Mouse (Mus musculus) neural tube, embryonic 14.5 days (tissue): Measurements from ENCODE around the gene Dbndd2. TPM values are rescaled to one million over a fixed set of nuclear protein-coding genes. Genes with fewer than 3 reads are reported as not detected.

Experiments
- ATAC-seq: fragments of 200-750 bp; cut with Nextera tagmentation; 2 replicates; pipeline ENCODE4 v1.8.0; 2017; ENCODE audit warnings: low read depth, mild to moderate bottlenecking, moderate TSS enrichment, moderate library complexity
- H3K27ac ChIP-seq: fragments of 300-500 bp; sonication (generic); 2 replicates; pipeline ENCODE4 v1.5.1; 2014; ENCODE audit warnings: low read depth, mild to moderate bottlenecking, control low read depth, low read length, moderate library complexity, mixed read lengths
- H3K27me3 ChIP-seq: fragments of 300-500 bp; sonication (generic); 2 replicates; pipeline ENCODE4 v1.6.1; 2014; ENCODE audit warnings: low read length; ENCODE audit not compliant: control insufficient read depth, insufficient read depth
- H3K36me3 ChIP-seq: fragments of 300-500 bp; sonication (generic); 2 replicates; pipeline ENCODE4 v1.6.1; 2014; ENCODE audit warnings: low read length, mixed read lengths; ENCODE audit not compliant: control insufficient read depth, insufficient read depth
- H3K4me1 ChIP-seq: fragments of 300-500 bp; sonication (generic); 2 replicates; pipeline ENCODE4 v1.6.1; 2014; ENCODE audit warnings: low read length; ENCODE audit not compliant: control insufficient read depth, insufficient read depth
- H3K4me2 ChIP-seq: fragments of 300-500 bp; sonication (generic); 2 replicates; pipeline ENCODE4 v1.6.1; 2014; ENCODE audit warnings: mild to moderate bottlenecking, low read depth, low read length, control low read depth
- H3K4me3 ChIP-seq: fragments of 300-500 bp; sonication (generic); 2 replicates; pipeline ENCODE4 v1.5.1; 2014; ENCODE audit warnings: low read depth, low read length, control low read depth, mixed read lengths
- H3K9ac ChIP-seq: fragments of 300-500 bp; sonication (generic); replicated peaks from 2 replicates; pipeline ENCODE4 v1.6.1; 2014; ENCODE audit warnings: low read depth, mild to moderate bottlenecking, control low read depth, low read length, mixed read lengths
- H3K9me3 ChIP-seq: fragments of 300-500 bp; sonication (generic); 2 replicates; pipeline ENCODE4 v1.6.1; 2016; ENCODE audit warnings: low read length; ENCODE audit not compliant: control insufficient read depth
- WGBS: fragments of 180-500 bp; shearing (Covaris S2); extraction: QIAGEN DNeasy Blood & Tissue Kit; methylation state at CpG from one replicate; pipeline ENCODE4 v1.1.7; 2014; 5-methylcytosine and 5-hydroxymethylcytosine counted together
- polyA plus RNA-seq: library from polyadenylated mRNA; unstranded; fragments of >200 nt; fragmentation: Nextera tagmentation; extraction: Ambion mirVana; gene quantifications from 2 replicates; pipeline ENCODE4 v1.2.1, GENCODE M21; 2014

The Dbndd2 gene
- 13.7 and 15.6 TPM in 2 replicates for polyA plus RNA-seq

- peak; percentile 35 for ATAC-seq
- Histone ChIP-seq H3K27me3 (0 out of 2 replicates have a peak, but pooled peaks cover 3% of the 10 kb centered on the region), H3K36me3 (0 out of 2 replicates have a peak, but pooled peaks cover 7% of the 10 kb centered on the region), H3K27ac (no peak within 1 kb of the TSS; the same call in 1 of the 2 replicates), H3K4me1 (0 out of 2 replicates have a peak, but pooled peaks cover 3% of the 10 kb centered on the region), H3K4me3 (peak within 1 kb of the TSS; percentile 63), H3K4me2 (peak within 1 kb of the TSS; percentile 99), H3K9ac (peak within 1 kb of the TSS; percentile 64), H3K9me3 (no peaks in the 10 kb centered on the region)
- whole genome bisulfite sequencing = under 1% methylated on average over 26 of the region's 26 CpGs
These were observed at the start of gene Dbndd2 for GRCm38 (mm10) chr2:164485681-164486257. Gene Dbndd2 (plus strand): TSS chr2:164486106.

DNA sequence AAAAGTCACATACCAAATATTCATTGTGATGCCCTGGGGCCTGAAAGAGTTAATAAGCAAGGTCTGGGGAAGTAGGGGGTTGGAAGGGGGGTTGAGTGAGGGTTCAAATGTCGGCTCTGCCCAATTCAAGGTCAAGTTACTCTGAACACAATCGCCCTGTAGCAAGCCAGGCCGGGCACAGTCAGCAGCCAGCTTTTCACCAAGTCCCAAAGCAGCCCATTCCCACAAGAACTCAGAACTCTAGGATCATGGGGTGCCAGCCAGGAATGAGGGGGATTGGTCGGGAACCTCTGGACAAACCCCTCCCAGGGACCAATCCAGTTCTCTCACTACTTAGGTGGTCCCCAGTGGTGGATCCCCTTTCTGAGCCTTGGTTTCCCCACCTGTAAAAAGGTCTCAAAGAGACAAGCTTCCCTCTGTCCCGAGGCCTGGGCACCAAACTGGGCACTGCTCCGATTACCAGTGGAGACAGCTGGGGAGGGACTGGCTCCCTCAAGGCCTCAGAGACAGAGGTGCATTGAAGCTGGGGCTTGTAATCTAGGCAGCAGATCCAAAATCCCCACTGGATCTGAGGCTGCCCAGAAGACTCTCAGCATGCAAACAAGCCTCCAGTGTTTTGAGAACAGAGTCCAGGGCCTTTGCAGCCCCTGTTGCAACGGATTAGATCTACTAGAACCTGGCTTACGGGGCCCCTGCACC is 49.5 kb upstream of the Dbndd2 start:
- Histone ChIP-seq H3K27me3 (no peaks in the 10 kb centered on the region), H3K36me3 (no peaks in the 10 kb centered on the region), H3K4me2 (no peak overlapping the region), H3K4me1 (no peaks in the 10 kb centered on the region), H3K27ac (no peak overlapping the region), H3K9ac (no peak overlapping the region), H3K9me3 (no peaks in the 10 kb centered on the region), H3K4me3 (no peak overlapping the region)
- ATAC-seq = no peak
- 36% methylated on average over 8 of the region's 8 CpGs for WGBS

GRCm38 (mm10) chr2:164436961-164437360 is 48.9 kb upstream of the Dbndd2 start:
- ATAC-seq = no peak
- Histone ChIP-seq H3K4me2 (no peak overlapping the region), H3K4me1 (no peaks in the 10 kb centered on the region), H3K27ac (no peak overlapping the region), H3K4me3 (no peak overlapping the region), H3K9me3 (no peaks in the 10 kb centered on the region), H3K36me3 (no peaks in the 10 kb centered on the region), H3K9ac (no peak overlapping the region), H3K27me3 (no peaks in the 10 kb centered on the region)
- 63% methylated on average over 3 of the region's 3 CpGs for WGBS

- Histone ChIP-seq H3K36me3 (no peaks in the 10 kb centered on the region), H3K9me3 (no peaks in the 10 kb centered on the region), H3K4me1 (peaks cover 4% of the 10 kb centered on the region; the same call in 1 of the 2 replicates), H3K27ac (no peak overlapping the region), H3K9ac (no peak overlapping the region), H3K4me3 (no peak overlapping the region), H3K27me3 (0 out of 2 replicates have a peak, but pooled peaks cover 2% of the 10 kb centered on the region), H3K4me2 (no peak overlapping the region)
- 70% methylated on average over 6 of the region's 6 CpGs for WGBS
- no peak for ATAC-seq
These were observed 48.2 kb upstream of the Dbndd2 start for GRCm38 (mm10) chr2:164437710-164438109.

GRCm38 (mm10) chr2:164438257-164438656 is 47.6 kb upstream of the Dbndd2 start:
- 0 out of 2 replicates have a peak, but pooled peaks cover 2% of the 10 kb centered on the region for H3K27me3 ChIP-seq
- H3K4me3 ChIP-seq = no peak overlapping the region
- H3K36me3 ChIP-seq = no peaks in the 10 kb centered on the region
- no peak overlapping the region for H3K27ac ChIP-seq
- no peak for ATAC-seq
- H3K9me3 ChIP-seq = no peaks in the 10 kb centered on the region
- WGBS = 59% methylated on average over 8 of the region's 8 CpGs
- no peak overlapping the region for H3K9ac ChIP-seq
- H3K4me2 ChIP-seq = no peak overlapping the region
- H3K4me1 ChIP-seq = peaks cover 7% of the 10 kb centered on the region; the same call in 1 of the 2 replicates

- Histone ChIP-seq H3K4me1 (peaks cover 9% of the 10 kb centered on the region; the same call in 1 of the 2 replicates), H3K9ac (no peak overlapping the region), H3K27me3 (0 out of 2 replicates have a peak, but pooled peaks cover 2% of the 10 kb centered on the region), H3K9me3 (no peaks in the 10 kb centered on the region), H3K36me3 (no peaks in the 10 kb centered on the region), H3K4me2 (no peak overlapping the region), H3K27ac (no peak overlapping the region), H3K4me3 (no peak overlapping the region)
- 69% methylated on average over 3 of the region's 3 CpGs for WGBS
- ATAC-seq = no peak
These were observed 46.9 kb upstream of the Dbndd2 start for GRCm38 (mm10) chr2:164439001-164439421.

DNA sequence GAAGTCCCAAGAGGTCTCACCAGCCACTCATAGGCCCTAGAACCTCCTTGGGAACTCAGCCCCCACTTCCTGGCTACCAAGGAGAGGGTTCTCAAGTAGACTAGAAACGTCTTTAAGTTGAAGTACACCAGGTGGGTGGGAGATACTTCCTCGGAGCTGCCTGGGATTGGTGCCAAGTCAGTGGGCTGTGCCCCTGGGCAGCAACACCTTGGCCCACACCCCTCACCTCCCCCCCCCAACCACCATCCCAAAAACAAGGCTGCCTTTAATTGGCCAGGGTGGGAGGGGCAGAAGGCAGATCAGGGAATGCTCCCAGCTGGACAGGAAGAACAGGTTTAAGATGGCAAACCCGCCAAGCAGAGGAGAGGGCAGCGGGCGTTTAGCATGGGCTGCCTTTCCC is 45.6 kb upstream of the Dbndd2 start:
- H3K4me3 ChIP-seq = no peak overlapping the region
- no peak for ATAC-seq
- no peaks in the 10 kb centered on the region for H3K9me3 ChIP-seq
- peaks cover 9% of the 10 kb centered on the region; the same call in 1 of the 2 replicates for H3K4me1 ChIP-seq
- H3K4me2 ChIP-seq = no peak overlapping the region
- H3K9ac ChIP-seq = no peak overlapping the region
- 83% methylated on average over 5 of the region's 5 CpGs for WGBS
- no peaks in the 10 kb centered on the region for H3K36me3 ChIP-seq
- H3K27ac ChIP-seq = no peak overlapping the region
- H3K27me3 ChIP-seq = 0 out of 2 replicates have a peak, but pooled peaks cover 2% of the 10 kb centered on the region

- Histone ChIP-seq H3K27ac (no peak overlapping the region), H3K27me3 (0 out of 2 replicates have a peak, but pooled peaks cover 2% of the 10 kb centered on the region), H3K4me2 (no peak overlapping the region), H3K36me3 (no peaks in the 10 kb centered on the region), H3K9ac (no peak overlapping the region), H3K4me3 (no peak overlapping the region), H3K9me3 (no peaks in the 10 kb centered on the region), H3K4me1 (peaks cover 9% of the 10 kb centered on the region; the same call in 1 of the 2 replicates)
- no peak for ATAC-seq
- WGBS = 33% methylated on average over 8 of the region's 8 CpGs
These were observed 44.8 kb upstream of the Dbndd2 start for GRCm38 (mm10) chr2:164441155-164441554.

GRCm38 (mm10) chr2:164441731-164442130 is 44.2 kb upstream of the Dbndd2 start:
- WGBS = 22% methylated on average over 7 of the region's 7 CpGs
- H3K4me1 ChIP-seq = peaks cover 9% of the 10 kb centered on the region; the same call in 1 of the 2 replicates
- H3K4me2 ChIP-seq = no peak overlapping the region
- H3K36me3 ChIP-seq = no peaks in the 10 kb centered on the region
- H3K9ac ChIP-seq = no peak overlapping the region
- 0 out of 2 replicates have a peak, but pooled peaks cover 2% of the 10 kb centered on the region for H3K27me3 ChIP-seq
- no peak overlapping the region for H3K27ac ChIP-seq
- no peaks in the 10 kb centered on the region for H3K9me3 ChIP-seq
- no peak overlapping the region; the same call in 1 of the 2 replicates for H3K4me3 ChIP-seq
- no peak for ATAC-seq
